In genomic region chr12:99352136-99352535, GRCm38 (mm10) we compare ENCODE assay signal across 9 mouse cellular contexts.
DNase-seq lines count a peak whose midpoint lies in the region; ATAC-seq and TF ChIP-seq lines count a peak whose summit lies in the region.
"Had no signal": no experiment of that assay in that cellular context is flagged by ENCODE, and none has a peak within 500 bp of the region (broad histone marks: within the 10 kb centered on the region; RNA-seq: fewer than 3 reads in every experiment).

No protein-coding gene starts in this region.

- no peaks in the 10 kb centered on the region for H3K36me3 ChIP-seq in embryonic facial prominence, embryonic 13.5 days
- no peaks in the 10 kb centered on the region for H3K36me3 ChIP-seq in embryonic facial prominence, embryonic 10.5 days (replicated peaks)
- no peaks in the 10 kb centered on the region for H3K36me3 ChIP-seq in limb, embryonic 14.5 days (ENCODE audit: control insufficient read depth, insufficient read depth, low read length)

- TF ChIP-seq CTCF in left cerebral cortex, adult 2 months (IDR thresholded peaks at IDR 0.05), result no peak

- H3K4me1 ChIP-seq in embryonic facial prominence, embryonic 13.5 days, result peaks cover 41% of the 10 kb centered on the region
- H3K4me1 ChIP-seq in embryonic facial prominence, embryonic 10.5 days, result peaks cover 30% of the 10 kb centered on the region
- peaks cover 39% of the 10 kb centered on the region for H3K4me1 ChIP-seq in limb, embryonic 14.5 days (ENCODE audit: control insufficient read depth, insufficient read depth, low read length)

- no peak overlapping the region for H3K27ac ChIP-seq in embryonic facial prominence, embryonic 13.5 days
- no peak overlapping the region for H3K27ac ChIP-seq in embryonic facial prominence, embryonic 10.5 days (replicated peaks)
- H3K27ac ChIP-seq in limb, embryonic 14.5 days (replicated peaks; ENCODE audit: low read depth, low read length), result no peak overlapping the region
- H3K27ac ChIP-seq in left cerebral cortex, adult 2 months, result no peak overlapping the region

- intact Hi-C loops in left cerebral cortex, adult 2 months (cut with DNase I), result no loop called here

- no peak for ATAC-seq in embryonic facial prominence, embryonic 13.5 days (ENCODE audit: insufficient number of reproducible peaks, insufficient read depth, low FRiP score, low TSS enrichment, low read depth)
- no peak; the same call in 1 of the 2 replicates for ATAC-seq in limb, embryonic 14.5 days (ENCODE audit: low FRiP score, low read depth)
- ATAC-seq: hindbrain, embryonic 16.5 days had no signal

- 77% methylated on average over 7 of the region's 7 CpGs for WGBS in embryonic facial prominence, embryonic 13.5 days
- 87% methylated on average over 7 of the region's 7 CpGs for WGBS in embryonic facial prominence, embryonic 10.5 days
- 45% methylated on average over 7 of the region's 7 CpGs for WGBS in limb, embryonic 14.5 days

- H3K27me3 ChIP-seq in embryonic facial prominence, embryonic 13.5 days, result no peaks in the 10 kb centered on the region
- no peaks in the 10 kb centered on the region for H3K27me3 ChIP-seq in embryonic facial prominence, embryonic 10.5 days (replicated peaks; ENCODE audit: low read depth, poor library complexity, severe bottlenecking)
- H3K27me3 ChIP-seq in limb, embryonic 14.5 days (ENCODE audit: control insufficient read depth, insufficient read depth, low read length), result no peaks in the 10 kb centered on the region

- 0 out of 2 replicates have a peak overlapping the region, but pooled peaks have one; percentile 6 for H3K9ac ChIP-seq in embryonic facial prominence, embryonic 13.5 days
- H3K9ac ChIP-seq in limb, embryonic 14.5 days (ENCODE audit: low read depth, low read length, severe bottlenecking), result no peak overlapping the region

- H3K9me3 ChIP-seq in embryonic facial prominence, embryonic 13.5 days, result no peaks in the 10 kb centered on the region
- no peaks in the 10 kb centered on the region for H3K9me3 ChIP-seq in embryonic facial prominence, embryonic 10.5 days
- no peaks in the 10 kb centered on the region for H3K9me3 ChIP-seq in limb, embryonic 14.5 days (ENCODE audit: control insufficient read depth, low read length)

- no peak for DNase-seq in embryonic facial prominence, embryonic 10.5 days (ENCODE audit: low spot score)
- DNase-seq in ovary, postnatal 36 days (ENCODE audit: low spot score), result peak; percentile 37
- no peak for DNase-seq in ovary, postnatal 14 days (ENCODE audit: low spot score)
- no peak for DNase-seq in limb, embryonic 14.5 days (ENCODE audit: low spot score)
- no peak for DNase-seq in right cerebral cortex, postnatal 36 days (ENCODE audit: low spot score in 2 of 2)
- no peak for DNase-seq in left cerebral cortex, adult 2 months (ENCODE audit: extremely low spot score in 1 of 2, low spot score in 2 of 2)
- no peak for DNase-seq in retina, postnatal 1 day

- no peak for TF ChIP-seq POLR2A in limb, embryonic 14.5 days (IDR thresholded peaks at IDR 0.05; ENCODE audit: borderline replicate concordance, extremely low read depth, insufficient read depth, insufficient read length)

- no peak overlapping the region for H3K4me3 ChIP-seq in embryonic facial prominence, embryonic 13.5 days
- no peak overlapping the region for H3K4me3 ChIP-seq in embryonic facial prominence, embryonic 10.5 days
- no peak overlapping the region for H3K4me3 ChIP-seq in limb, embryonic 14.5 days (replicated peaks; ENCODE audit: low read length)
- H3K4me3 ChIP-seq in left cerebral cortex, adult 2 months, result no peak overlapping the region

- H3K4me2 ChIP-seq in embryonic facial prominence, embryonic 13.5 days, result no peak overlapping the region
- peak overlapping the region; percentile 32 for H3K4me2 ChIP-seq in limb, embryonic 14.5 days (replicated peaks; ENCODE audit: low read depth, low read length, severe bottlenecking)
